Comparison of ENCODE assay signal across 19 mouse cellular contexts in genomic region chr4:103390499-103390898, GRCm38 (mm10).
"Had no signal": no experiment of that assay in that cellular context is flagged by ENCODE, and none has a peak within 500 bp of the region (broad histone marks: within the 10 kb centered on the region; RNA-seq: fewer than 3 reads in every experiment).

No protein-coding gene starts in this region.

- H3K27ac ChIP-seq: midbrain, embryonic 12.5 days; neural tube, embryonic 13.5 days; neural tube, embryonic 15.5 days had no signal

- ATAC-seq: midbrain, embryonic 16.5 days had no signal

- H3K27me3 ChIP-seq: midbrain, embryonic 12.5 days; neural tube, embryonic 13.5 days; neural tube, embryonic 15.5 days had no signal

- H3K4me2 ChIP-seq: lung, embryonic 14.5 days; midbrain, embryonic 12.5 days; neural tube, embryonic 13.5 days; neural tube, embryonic 15.5 days had no signal

- DNase-seq: lung, adult 18-20 months; lung, embryonic 14.5 days; lung, postnatal 10 days; lung, postnatal 4 days; midbrain, embryonic 14.5 days; retina, postnatal 1 day; right cerebral cortex, adult 18-20 months; right cerebral cortex, postnatal 25 days; right cerebral cortex, postnatal 4 days; spleen, adult 18-20 months; thymus, adult 18-20 months; thymus, postnatal 14 days; thymus, postnatal 36 days had no signal

- H3K36me3 ChIP-seq: midbrain, embryonic 10.5 days; midbrain, embryonic 12.5 days; neural tube, embryonic 13.5 days; neural tube, embryonic 15.5 days had no signal

- H3K4me3 ChIP-seq: midbrain, embryonic 10.5 days; midbrain, embryonic 12.5 days; myocyte; neural tube, embryonic 13.5 days; neural tube, embryonic 15.5 days had no signal

- H3K9me3 ChIP-seq: midbrain, embryonic 10.5 days; midbrain, embryonic 12.5 days; neural tube, embryonic 13.5 days; neural tube, embryonic 15.5 days had no signal

- H3K9ac ChIP-seq: lung, embryonic 14.5 days; midbrain, embryonic 12.5 days; neural tube, embryonic 13.5 days; neural tube, embryonic 15.5 days had no signal
